Mouse (Mus musculus): ENCODE data around the gene Smad3.

DNA sequence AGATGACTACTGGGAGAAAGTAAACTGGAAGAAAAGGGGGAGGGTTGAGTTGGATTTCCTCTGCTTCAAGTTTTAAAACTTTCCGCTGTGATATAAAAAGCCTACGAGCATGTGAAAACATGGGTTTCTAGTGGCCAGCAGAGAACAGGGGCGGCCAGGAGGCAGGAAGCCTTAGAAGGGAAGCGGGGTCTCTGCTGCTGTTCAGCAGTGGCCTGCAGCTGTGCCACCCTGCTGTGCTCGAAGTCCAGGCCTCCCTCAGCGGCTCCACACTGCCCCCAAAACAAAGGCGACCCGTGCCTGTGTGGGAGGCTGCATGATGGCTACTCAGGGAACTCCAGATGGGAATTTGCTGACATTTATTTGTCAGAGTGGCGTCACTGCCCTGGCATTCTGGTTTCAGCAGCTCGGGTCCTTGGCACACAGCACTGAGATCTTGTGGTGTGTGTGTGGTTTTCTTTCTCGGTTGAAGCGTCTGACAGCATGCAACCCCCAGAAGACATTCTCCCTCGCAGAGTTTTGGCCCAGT lies 146.9 kb downstream of the Smad3 start:
- TF ChIP-seq CTCF (IDR thresholded peaks at IDR 0.05), result 0 out of 2 replicates have a peak, but pooled peaks have one; percentile 7
- no peak for TF ChIP-seq EP300 (IDR thresholded peaks at IDR 0.05)
